9 mouse cellular contexts compared by ENCODE assay signal in genomic region chr2:52220074-52220473, GRCm38 (mm10).
DNase-seq lines count a peak whose midpoint lies in the region; ATAC-seq and TF ChIP-seq lines count a peak whose summit lies in the region.
"Had no signal": no experiment of that assay in that cellular context is flagged by ENCODE, and none has a peak within 500 bp of the region (broad histone marks: within the 10 kb centered on the region; RNA-seq: fewer than 3 reads in every experiment).

No protein-coding gene starts in this region.

- no peak overlapping the region for H3K27ac ChIP-seq in ES-E14 (ENCODE audit: insufficient read depth, low read depth, low read length, poor library complexity, severe bottlenecking)

- peak; percentile 58 to 62; a peak in 3 of 4 replicates for ATAC-seq in hematopoietic stem cell, adult 5-6 weeks (replicated peaks in 1 of 2; ENCODE audit: insufficient read depth in 1 of 2, low FRiP score in 2 of 2, low TSS enrichment in 1 of 2, low read depth in 1 of 2, poor library complexity in 2 of 2, severe bottlenecking in 2 of 2)

- H3K9me3 ChIP-seq in ES-E14 (ENCODE audit: control insufficient read depth, insufficient read depth, low read depth, low read length) = no peaks in the 10 kb centered on the region

- no peaks in the 10 kb centered on the region for H3K4me1 ChIP-seq in ES-E14 (ENCODE audit: control insufficient read depth in 2 of 2, insufficient read depth in 2 of 2, low read length in 2 of 2, poor library complexity in 1 of 2)

- no peak overlapping the region for H3K4me3 ChIP-seq in ES-E14 (ENCODE audit: insufficient read depth in 1 of 2, low read depth in 1 of 2, low read length in 2 of 2, poor library complexity in 1 of 2, severe bottlenecking in 1 of 2)
- H3K4me3 ChIP-seq: erythroblast, embryonic 14.5 days had no signal

- intact Hi-C loops in left cerebral cortex, postnatal 36 days (cut with DNase I) = no loop called here

- no peaks in the 10 kb centered on the region for H3K36me3 ChIP-seq in ES-E14 (ENCODE audit: control insufficient read depth, insufficient read depth, low read length, poor library complexity, severe bottlenecking)

- in situ Hi-C loops in ES-E14 (cut with MboI; ENCODE audit: low sequenced_read_pairs in 2 of 2, unreplicated experiment in 2 of 2) = no loop called here

- DNase-seq in layer of hippocampus, adult 11-12 months (ENCODE audit: low spot score) = peak; percentile 18
- no peak for DNase-seq in layer of hippocampus, adult 9-11 months
- DNase-seq in ES-E14 (ENCODE audit: low read depth, low spot score) = peak; percentile 65
- peak; percentile 37 for DNase-seq in c-Kit-positive CD71-positive TER-119-positive erythroid progenitor cells, embryonic 14.5 days (ENCODE audit: low spot score)
- DNase-seq in naive thymus-derived CD4-positive, alpha-beta T cell, adult 2 months (ENCODE audit: low read depth) = peak; percentile 61
- DNase-seq in ovary, postnatal 36 days (ENCODE audit: low spot score) = no peak
- DNase-seq in left cerebral cortex, postnatal 36 days (ENCODE audit: low spot score in 2 of 2) = no peak

- no peak overlapping the region for H3K9ac ChIP-seq in ES-E14 (ENCODE audit: insufficient read depth, low read depth, low read length, poor library complexity, severe bottlenecking)

TF ChIP-seq in ES-E14, 5 proteins besides CTCF, POLR2A, EP300 and RAD21:
- TF ChIP-seq MAFK (IDR thresholded peaks at IDR 0.05; ENCODE audit: insufficient read depth, low read depth, low read length) = no peak
- no peak for TF ChIP-seq ZNF384 (IDR thresholded peaks at IDR 0.05; ENCODE audit: low read depth, low read length)
- peak; percentile 39; the same call in 1 of the 2 replicates for TF ChIP-seq ZC3H11A (IDR thresholded peaks at IDR 0.05; ENCODE audit: borderline replicate concordance, low read depth, low read length)
- TF ChIP-seq CHD2 (IDR thresholded peaks at IDR 0.05; ENCODE audit: low read depth, low read length) = no peak
TF ChIP-seq in ES-E14: peak in this region for 1.

Comparison
In these comparisons a context has a peak if more than half of its experiments do, and no peak if none do; other contexts are left out.
1. DNase-seq: peak in layer of hippocampus, adult 11-12 months (single experiment), ES-E14 (single experiment), c-Kit-positive CD71-positive TER-119-positive erythroid progenitor cells, embryonic 14.5 days (single experiment) and naive thymus-derived CD4-positive, alpha-beta T cell, adult 2 months (single experiment); none in layer of hippocampus, adult 9-11 months (single experiment), ovary, postnatal 36 days (single experiment) and left cerebral cortex, postnatal 36 days (0 of 2).